Mouse (Mus musculus): Measurements from ENCODE around the gene Slc17a1. TPM values are rescaled to one million over a fixed set of nuclear protein-coding genes. Genes with fewer than 3 reads are reported as not detected.

Gene Slc17a1
- total RNA-seq, 1 experiment from 2014 or later = 1.1 TPM

Small RNA genes lying within 50 kb of the gene (microRNA-seq; reads per million reads assigned to microRNA genes)
- 0 reads per million in 2 experiments for gene Gm44344

Other genes starting within 250 kb of the Slc17a1 start
- 22.3 and 25.1 TPM in 2 replicates for gene Hist1h2be, start 246.6 kb upstream of the Slc17a1 start, total RNA-seq (2021)
- 139 and 157 TPM in 2 replicates for gene Hist1h1e, start 245.2 kb upstream of the Slc17a1 start, total RNA-seq (2021)
- 6.6 and 8.0 TPM in 2 replicates for gene Hist1h2ac, start 183.8 kb upstream of the Slc17a1 start, total RNA-seq (2021)
- gene Hist1h2bc, start 183.6 kb upstream of the Slc17a1 start, total RNA-seq (2021) = 84.6 and 133 TPM in 2 replicates
- 0.37 and 0.83 TPM in 2 replicates for gene Hist1h1t, start 171.9 kb upstream of the Slc17a1 start, total RNA-seq (2021)
- 161 and 165 TPM in 2 replicates for gene Hist1h4c, start 169.3 kb upstream of the Slc17a1 start, total RNA-seq (2021)
- 29.0 and 39.1 TPM in 2 replicates for gene Hfe, start 156.9 kb upstream of the Slc17a1 start, total RNA-seq (2021)
- gene Hist1h1c, start 128.9 kb upstream of the Slc17a1 start, total RNA-seq (2021) = 300 and 304 TPM in 2 replicates
- gene Hist1h3c, start 122.1 kb upstream of the Slc17a1 start, total RNA-seq (2021) = 82.5 and 109 TPM in 2 replicates
- gene Hist1h2bb, start 121.0 kb upstream of the Slc17a1 start, total RNA-seq (2021) = 125 and 171 TPM in 2 replicates
- gene Hist1h2ab, start 116.6 kb upstream of the Slc17a1 start, total RNA-seq (2021) = 157 and 198 TPM in 2 replicates
- gene Hist1h3b, start 115.5 kb upstream of the Slc17a1 start, total RNA-seq (2021) = 247 and 351 TPM in 2 replicates
- 217 and 308 TPM in 2 replicates for gene Hist1h4b, start 110.7 kb upstream of the Slc17a1 start, total RNA-seq (2021)
- 164 and 198 TPM in 2 replicates for gene Hist1h4a, start 106.5 kb upstream of the Slc17a1 start, total RNA-seq (2021)
- gene Hist1h3a, start 105.4 kb upstream of the Slc17a1 start, total RNA-seq (2021) = 183 and 216 TPM in 2 replicates
- 172 and 219 TPM in 2 replicates for gene Hist1h1a, start 104.1 kb upstream of the Slc17a1 start, total RNA-seq (2021)
- not detected in 2 replicates for gene Trim38, start 97.8 kb upstream of the Slc17a1 start, total RNA-seq (2021)
- gene Slc17a2, start 60.8 kb upstream of the Slc17a1 start, total RNA-seq (2021) = 0.68 and 12.9 TPM in 2 replicates
- gene Slc17a3, start 28.3 kb upstream of the Slc17a1 start, total RNA-seq (2021) = 0.38 and 4.4 TPM in 2 replicates
- 0.45 and 4.8 TPM in 2 replicates for gene Slc17a4, start 47.3 kb downstream of the Slc17a1 start, total RNA-seq (2021)
- gene Hist1h2ba, start 66.4 kb downstream of the Slc17a1 start, total RNA-seq (2021) = not detected in 2 replicates
- gene Hist1h2aa, start 66.7 kb downstream of the Slc17a1 start, total RNA-seq (2021) = not detected in 2 replicates
- 2.7 and 2.9 TPM in 2 replicates for gene Scgn, start 123.5 kb downstream of the Slc17a1 start, total RNA-seq (2021)